Mouse (Mus musculus): ENCODE data around the gene Zfp993. TPM values are rescaled to one million over a fixed set of nuclear protein-coding genes. Genes with fewer than 3 reads are reported as not detected.
"Not testable (repeated sequence)": the region's sequence is repeated elsewhere in the genome, so short reads cannot be mapped to it uniquely, and the experiment has no call there.

Gene Zfp993
- polyA plus RNA-seq (2014; fragmentation: Nextera tagmentation; extraction: Ambion mirVana): 2.7 and 5.2 TPM in 2 replicates

DNA sequence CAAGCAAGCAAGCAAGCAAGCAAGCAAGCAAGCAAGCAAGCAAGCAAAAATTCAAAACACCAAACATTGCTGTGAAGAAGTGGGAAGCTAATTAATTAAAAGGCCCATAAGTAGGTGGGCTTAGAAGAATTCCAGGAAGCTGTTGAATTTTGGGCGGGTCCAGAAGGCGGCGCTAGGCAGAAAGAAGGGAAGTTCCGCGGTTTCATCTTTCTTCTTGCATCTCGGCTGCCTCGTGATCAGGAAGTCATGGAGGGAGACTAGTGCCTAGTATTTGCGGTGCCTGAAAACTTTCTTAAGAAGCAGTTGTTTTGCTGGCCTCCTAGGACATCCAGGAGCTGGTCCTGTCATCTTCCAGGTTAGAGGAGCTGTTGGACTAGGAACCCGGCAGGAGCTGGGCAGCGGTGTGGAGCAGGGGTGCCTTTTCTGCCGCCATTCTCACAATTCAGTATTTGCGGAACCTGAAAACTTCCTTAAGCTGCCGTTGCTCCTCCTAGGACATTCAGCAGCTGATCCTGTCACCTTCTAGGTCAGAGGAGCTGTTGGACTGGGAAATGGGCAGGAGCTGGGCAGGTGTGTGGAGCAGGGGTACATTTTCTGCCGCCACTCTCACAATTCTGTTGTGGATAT, at the start of gene Zfp993:
TSS of gene Zfp993 (plus strand) at position 188 of the 627 bp plus-strand sequence.
- WGBS: no CpG with 5 or more reads among the region's 14 CpGs
- H3K4me2 ChIP-seq (ENCODE audit: low read depth, low read length); H3K4me1 ChIP-seq (ENCODE audit: control insufficient read depth, insufficient read depth, low read length); H3K9ac ChIP-seq (replicated peaks; ENCODE audit: low read depth, low read length); H3K36me3 ChIP-seq (ENCODE audit: control insufficient read depth, insufficient read depth, low read length); ATAC-seq (ENCODE audit: low read depth); H3K27ac ChIP-seq (ENCODE audit: low read depth, low read length); H3K27me3 ChIP-seq (ENCODE audit: control insufficient read depth, insufficient read depth, low read length); H3K9me3 ChIP-seq (ENCODE audit: control insufficient read depth, low read length); H3K4me3 ChIP-seq (ENCODE audit: low read depth, low read length): not testable (repeated sequence)

DNA sequence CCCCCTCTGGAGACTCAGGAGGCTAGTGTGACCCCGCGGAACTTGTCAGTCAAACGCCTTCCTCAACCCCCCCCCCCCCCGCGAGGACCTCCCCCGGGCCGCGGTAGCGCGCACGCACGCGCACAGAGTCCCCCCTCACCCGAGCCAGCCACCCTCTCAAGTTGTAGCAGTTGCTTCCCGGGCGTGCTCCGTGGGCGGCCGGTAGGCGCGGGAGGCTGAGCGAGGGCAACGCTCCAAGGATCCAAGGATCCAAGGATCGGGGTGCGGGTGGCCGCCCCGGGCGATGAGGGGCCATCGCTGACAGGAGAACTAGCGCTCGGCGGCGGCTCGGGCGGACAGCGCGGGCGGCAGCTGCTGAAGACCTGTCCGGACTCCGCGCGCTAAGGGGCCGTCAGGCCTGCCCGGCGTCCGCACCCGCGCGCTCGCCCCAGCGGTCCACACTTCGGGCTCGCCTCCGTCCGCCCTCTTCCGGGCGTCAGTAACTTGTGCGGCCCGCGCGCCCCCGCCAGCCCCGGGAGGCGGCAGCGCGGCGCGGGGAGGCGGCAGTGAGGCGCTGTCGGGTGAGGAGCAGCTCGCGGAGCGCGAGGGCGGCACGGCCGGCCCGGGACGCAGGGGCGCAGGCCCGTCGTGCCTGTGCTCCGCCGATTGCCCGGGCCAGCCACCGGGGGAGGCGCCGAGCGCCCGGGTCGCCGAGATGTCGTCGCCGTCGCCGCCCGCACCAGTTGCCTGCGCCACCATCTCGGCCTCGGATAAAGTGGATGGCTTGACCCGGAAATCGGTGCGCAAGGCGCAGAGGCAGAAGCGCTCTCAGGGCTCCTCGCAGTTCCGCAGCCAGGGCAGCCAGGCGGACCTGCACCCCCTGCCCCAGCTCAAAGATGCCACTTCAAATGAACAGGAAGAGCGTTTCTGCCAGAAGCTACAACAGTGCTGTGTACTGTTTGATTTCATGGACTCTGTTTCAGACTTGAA, 30.6 kb upstream of the Zfp993 start:
- H3K4me2 ChIP-seq (ENCODE audit: low read depth, low read length); H3K9me3 ChIP-seq (ENCODE audit: control insufficient read depth, low read length); H3K9ac ChIP-seq (replicated peaks; ENCODE audit: low read depth, low read length); H3K4me3 ChIP-seq (ENCODE audit: low read depth, low read length); H3K27ac ChIP-seq (ENCODE audit: low read depth, low read length); H3K4me1 ChIP-seq (ENCODE audit: control insufficient read depth, insufficient read depth, low read length); H3K27me3 ChIP-seq (ENCODE audit: control insufficient read depth, insufficient read depth, low read length); H3K36me3 ChIP-seq (ENCODE audit: control insufficient read depth, insufficient read depth, low read length): not testable (repeated sequence)
- 0% methylated on average over 1 of the region's 111 CpGs for WGBS
- peak; percentile 82 for ATAC-seq (ENCODE audit: low read depth)

DNA sequence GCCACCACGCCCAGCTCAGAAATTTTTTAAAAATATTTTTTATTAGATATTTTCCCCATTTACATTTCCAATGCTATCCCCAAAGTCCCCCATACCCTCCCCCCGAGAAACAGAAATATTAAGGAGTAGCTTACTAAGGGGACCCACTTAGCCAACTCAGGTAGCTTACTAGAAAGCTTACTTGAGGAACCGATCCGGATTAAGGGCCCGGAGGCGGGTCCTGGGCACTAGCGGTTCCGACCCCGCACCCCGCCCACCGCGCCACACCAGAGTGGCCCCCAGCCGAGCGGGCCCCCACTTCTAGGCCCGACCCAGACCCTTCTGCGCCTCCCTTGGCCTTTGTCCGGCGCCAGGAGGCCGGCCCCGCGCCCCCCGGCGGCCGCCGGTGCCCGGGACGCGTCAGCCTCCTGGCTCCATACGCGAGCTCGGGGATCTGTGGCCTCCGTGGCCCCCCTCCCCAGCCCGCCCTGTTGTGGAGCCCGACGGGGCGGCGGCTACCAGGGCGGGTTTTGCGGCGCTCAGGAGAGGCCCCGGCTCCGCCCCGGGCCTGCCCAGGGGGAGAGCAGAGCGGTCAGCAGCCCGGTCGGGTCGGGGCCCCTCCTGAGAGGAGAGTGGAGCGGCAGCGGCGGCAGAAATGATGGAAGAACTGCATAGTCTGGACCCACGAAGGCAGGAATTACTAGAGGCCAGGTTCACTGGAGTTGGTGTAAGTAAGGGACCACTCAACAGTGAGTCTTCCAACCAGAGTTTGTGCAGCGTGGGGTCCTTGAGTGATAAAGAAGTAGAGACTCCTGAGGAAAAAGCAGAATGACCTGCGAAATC, 7.0 kb upstream of the Zfp993 start:
- H3K36me3 ChIP-seq (ENCODE audit: control insufficient read depth, insufficient read depth, low read length); H3K9ac ChIP-seq (replicated peaks; ENCODE audit: low read depth, low read length); H3K27ac ChIP-seq (ENCODE audit: low read depth, low read length); H3K9me3 ChIP-seq (ENCODE audit: control insufficient read depth, low read length); H3K4me1 ChIP-seq (ENCODE audit: control insufficient read depth, insufficient read depth, low read length); H3K27me3 ChIP-seq (ENCODE audit: control insufficient read depth, insufficient read depth, low read length): not testable (repeated sequence)
- H3K4me3 ChIP-seq (ENCODE audit: low read depth, low read length): 0 out of 2 replicates have a peak overlapping the region, but pooled peaks have one; percentile 8
- peak; percentile 94 for ATAC-seq (ENCODE audit: low read depth)
- WGBS: 10% methylated on average over 21 of the region's 53 CpGs
- peak overlapping the region; percentile 28 for H3K4me2 ChIP-seq (ENCODE audit: low read depth, low read length)

DNA sequence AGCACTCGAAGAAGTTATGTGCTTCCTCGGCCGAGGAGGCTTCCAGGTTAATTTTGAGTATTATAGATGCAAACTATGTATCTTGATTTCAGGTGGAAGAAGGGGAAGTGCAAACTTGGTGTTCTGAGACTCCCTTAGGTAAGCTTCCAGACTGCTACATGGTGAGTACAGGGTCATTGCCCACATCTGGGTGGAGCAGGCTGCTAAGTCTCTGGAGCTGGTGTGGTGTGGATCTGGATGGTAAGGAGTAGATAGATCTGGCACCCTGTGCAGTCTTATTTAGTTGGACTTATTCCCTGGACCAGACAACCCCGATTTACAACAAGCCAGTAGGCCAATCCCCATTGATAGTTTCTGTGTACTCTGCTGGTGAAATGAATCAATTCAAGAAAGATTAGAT, 33.6 kb downstream of the Zfp993 start:
- WGBS: no CpG with 5 or more reads among the region's 4 CpGs
- ATAC-seq (ENCODE audit: low read depth): not testable (repeated sequence)

DNA sequence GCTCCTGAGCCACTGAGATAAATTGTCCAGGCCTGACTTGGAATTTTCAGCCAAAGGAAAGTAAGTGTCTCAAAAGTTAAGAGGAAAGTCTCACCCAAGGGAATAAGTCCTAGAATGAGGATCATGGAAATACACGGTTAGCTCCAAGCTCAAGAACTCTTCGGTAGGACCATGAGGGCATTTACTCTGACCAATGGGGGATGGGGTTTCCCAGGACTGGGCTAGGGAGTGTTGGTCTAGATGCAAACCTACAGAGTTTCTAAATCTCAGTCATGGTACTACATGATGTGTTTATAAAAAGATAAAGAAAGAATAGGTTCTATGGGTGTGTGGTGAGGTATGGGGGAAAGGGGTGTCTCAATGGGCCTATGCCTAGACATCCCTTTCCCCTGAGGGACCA, 38.9 kb downstream of the Zfp993 start:
- H3K4me1 ChIP-seq (ENCODE audit: control insufficient read depth, insufficient read depth, low read length); H3K9ac ChIP-seq (replicated peaks; ENCODE audit: low read depth, low read length); H3K4me3 ChIP-seq (ENCODE audit: low read depth, low read length); H3K27me3 ChIP-seq (ENCODE audit: control insufficient read depth, insufficient read depth, low read length); H3K9me3 ChIP-seq (ENCODE audit: control insufficient read depth, low read length); H3K27ac ChIP-seq (ENCODE audit: low read depth, low read length); H3K4me2 ChIP-seq (ENCODE audit: low read depth, low read length); H3K36me3 ChIP-seq (ENCODE audit: control insufficient read depth, insufficient read depth, low read length); ATAC-seq (ENCODE audit: low read depth): not testable (repeated sequence)
- WGBS: no CpG with 5 or more reads among the region's 2 CpGs

More for the DNA sequence above, 33.6 kb downstream of the Zfp993 start:
- H3K27ac ChIP-seq (ENCODE audit: low read depth, low read length); H3K4me2 ChIP-seq (ENCODE audit: low read depth, low read length); H3K27me3 ChIP-seq (ENCODE audit: control insufficient read depth, insufficient read depth, low read length); H3K36me3 ChIP-seq (ENCODE audit: control insufficient read depth, insufficient read depth, low read length); H3K9ac ChIP-seq (replicated peaks; ENCODE audit: low read depth, low read length); H3K9me3 ChIP-seq (ENCODE audit: control insufficient read depth, low read length); H3K4me3 ChIP-seq (ENCODE audit: low read depth, low read length); H3K4me1 ChIP-seq (ENCODE audit: control insufficient read depth, insufficient read depth, low read length): not testable (repeated sequence)

DNA sequence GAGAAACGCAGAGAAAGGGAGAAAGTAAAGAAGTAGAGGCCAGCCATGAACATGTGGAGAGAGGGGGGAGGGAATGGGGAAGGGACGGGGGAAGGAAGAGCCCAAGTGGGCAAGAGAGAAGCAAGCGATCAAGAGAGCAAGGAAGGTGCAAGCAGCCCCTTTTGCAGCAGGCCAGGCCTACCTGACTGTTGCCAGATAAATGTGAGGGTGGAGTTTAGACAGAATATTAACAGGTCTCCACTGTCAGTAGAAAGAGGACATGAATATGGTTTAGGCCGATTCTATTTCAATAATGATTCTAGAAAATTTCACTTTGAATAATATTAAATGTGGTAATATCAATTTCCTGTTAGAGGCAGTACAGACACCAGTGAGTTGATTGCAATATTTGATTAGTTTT, 39.4 kb downstream of the Zfp993 start:
- not testable (repeated sequence) for H3K27me3 ChIP-seq (ENCODE audit: control insufficient read depth, insufficient read depth, low read length); H3K36me3 ChIP-seq (ENCODE audit: control insufficient read depth, insufficient read depth, low read length); H3K4me1 ChIP-seq (ENCODE audit: control insufficient read depth, insufficient read depth, low read length); H3K27ac ChIP-seq (ENCODE audit: low read depth, low read length); H3K9me3 ChIP-seq (ENCODE audit: control insufficient read depth, low read length); H3K4me2 ChIP-seq (ENCODE audit: low read depth, low read length); H3K9ac ChIP-seq (replicated peaks; ENCODE audit: low read depth, low read length); H3K4me3 ChIP-seq (ENCODE audit: low read depth, low read length); ATAC-seq (ENCODE audit: low read depth)
- 100% methylated on average over 1 of the region's 4 CpGs for WGBS

DNA sequence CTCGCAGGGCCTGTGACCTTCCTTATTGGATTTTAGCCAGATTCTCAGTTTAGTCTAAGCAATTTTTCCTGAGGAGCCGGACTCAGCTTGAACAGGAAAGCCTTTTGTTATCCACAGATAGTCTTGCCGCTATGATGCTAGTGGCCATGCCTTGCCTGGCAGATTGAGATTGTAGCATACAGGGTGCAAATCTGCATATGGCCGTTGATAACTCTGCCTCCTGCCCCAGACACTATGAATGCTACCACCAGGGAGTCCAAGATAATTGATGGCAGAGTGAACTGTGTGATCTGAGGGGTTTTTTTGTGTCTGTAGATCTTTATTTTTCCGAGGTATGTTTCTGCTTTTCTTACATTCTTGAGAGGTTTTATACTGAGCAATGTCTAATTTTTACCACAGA, 39.9 kb downstream of the Zfp993 start:
- H3K4me1 ChIP-seq (ENCODE audit: control insufficient read depth, insufficient read depth, low read length); H3K4me3 ChIP-seq (ENCODE audit: low read depth, low read length); H3K9me3 ChIP-seq (ENCODE audit: control insufficient read depth, low read length); H3K9ac ChIP-seq (replicated peaks; ENCODE audit: low read depth, low read length); ATAC-seq (ENCODE audit: low read depth); H3K27me3 ChIP-seq (ENCODE audit: control insufficient read depth, insufficient read depth, low read length); H3K4me2 ChIP-seq (ENCODE audit: low read depth, low read length); H3K27ac ChIP-seq (ENCODE audit: low read depth, low read length); H3K36me3 ChIP-seq (ENCODE audit: control insufficient read depth, insufficient read depth, low read length): not testable (repeated sequence)
- WGBS: 96% methylated on average over 1 of the region's 5 CpGs
